Mouse (Mus musculus) CH12.LX (cell line): ENCODE data around the gene Pdcd1.

ENCODE experiments used
- CTCF ChIP-seq, 2 experiments: IDR thresholded peaks in 1 of 2; conservative IDR thresholded peaks in 1 of 2; 2 replicates each; pipeline ENCODE4 v1.5.1; 2011 to 2012; ENCODE audit warnings: low read depth in 2 of 2, low read length in 2 of 2, improper control_type of control experiment in 1 of 2, inconsistent platforms in 1 of 2, mild to moderate bottlenecking in 1 of 2, moderate library complexity in 1 of 2
- E2F4 ChIP-seq: IDR thresholded peaks from 2 replicates; pipeline ENCODE4 v1.6.1; 2011; ENCODE audit warnings: low read depth, low read length, improper control_type of control experiment; ENCODE audit not compliant: insufficient replicate concordance
- EP300 ChIP-seq: IDR thresholded peaks from 2 replicates; pipeline ENCODE4 v1.6.1; 2011; ENCODE audit warnings: low read length, improper control_type of control experiment
- MAFK ChIP-seq: IDR thresholded peaks from 2 replicates; pipeline ENCODE4 v1.6.1; 2011; ENCODE audit warnings: low read length, improper control_type of control experiment; ENCODE audit not compliant: insufficient replicate concordance
- POLR2A ChIP-seq: IDR thresholded peaks from 2 replicates; pipeline ENCODE4 v1.6.1; 2011; ENCODE audit warnings: low read depth, mild to moderate bottlenecking, improper control_type of control experiment, low read length

GRCm38 (mm10) chr1:94055966-94056365 is 3.6 kb upstream of the Pdcd1 start:
- TF ChIP-seq POLR2A (no peak), CTCF (conservative IDR thresholded peaks at IDR 0.05 in 1 of 2, IDR thresholded peaks at IDR 0.05 in 1 of 2; ENCODE audit: low read depth in 2 of 2, low read length in 2 of 2) (no peak), MAFK (no peak), E2F4 (no peak), EP300 (no peak)
